Mouse (Mus musculus): ENCODE data around the gene Mmp25.

DNA sequence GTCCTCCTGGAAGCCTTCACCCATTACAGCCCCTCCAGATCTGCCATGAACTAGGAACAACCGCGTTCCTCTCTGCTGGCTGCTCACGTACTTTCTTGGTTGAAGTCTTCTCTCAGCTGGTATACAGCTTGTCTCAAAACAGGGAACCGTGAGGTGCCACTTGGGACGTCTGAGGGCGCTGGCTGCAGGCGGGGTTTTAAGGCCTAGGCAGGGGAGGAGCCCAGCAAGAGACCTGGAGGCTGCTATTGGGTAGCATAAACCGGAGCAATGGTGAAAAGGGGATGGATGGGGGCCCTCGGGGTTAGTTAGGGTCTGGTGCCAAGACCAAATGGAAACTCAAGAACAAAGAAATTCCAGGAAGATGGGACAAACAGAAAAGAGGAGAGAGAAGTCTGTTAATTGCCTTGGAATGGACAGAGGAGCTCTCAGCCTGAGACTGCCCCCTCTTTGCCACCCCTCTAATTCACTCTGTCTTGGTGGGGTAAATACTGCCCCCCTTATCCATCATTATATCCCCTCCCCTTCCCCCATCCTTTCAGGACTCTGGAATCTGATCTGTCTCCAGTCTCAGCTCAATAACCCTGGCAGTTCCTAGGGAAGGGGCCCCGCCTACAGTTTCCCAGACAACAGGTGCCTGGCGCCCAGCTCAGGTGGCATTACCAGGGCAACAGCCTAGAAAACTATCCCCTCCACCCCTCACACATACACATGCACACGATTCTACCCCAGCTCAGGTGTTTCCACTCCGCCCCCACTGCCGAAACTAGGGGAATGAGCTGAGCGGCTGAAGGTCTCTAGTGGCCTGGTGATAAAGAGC, 39.0 kb upstream of the Mmp25 start, which contains the start of gene Cldn9:
- TF ChIP-seq CTCF (IDR thresholded peaks at IDR 0.05; ENCODE audit: control insufficient read depth, insufficient read depth, insufficient replicate concordance, low read depth, low read length), result no peak
- no peak for TF ChIP-seq POLR2A (IDR thresholded peaks at IDR 0.05; ENCODE audit: control insufficient read depth, low read depth, low read length)

Data from testis, adult 2 months (tissue).